Mouse (Mus musculus): ENCODE results near the gene Olfr657.
A peak's percentile ranks its signal among the peaks of the same experiment; 100 is the strongest.

The Olfr657 gene

DNA sequence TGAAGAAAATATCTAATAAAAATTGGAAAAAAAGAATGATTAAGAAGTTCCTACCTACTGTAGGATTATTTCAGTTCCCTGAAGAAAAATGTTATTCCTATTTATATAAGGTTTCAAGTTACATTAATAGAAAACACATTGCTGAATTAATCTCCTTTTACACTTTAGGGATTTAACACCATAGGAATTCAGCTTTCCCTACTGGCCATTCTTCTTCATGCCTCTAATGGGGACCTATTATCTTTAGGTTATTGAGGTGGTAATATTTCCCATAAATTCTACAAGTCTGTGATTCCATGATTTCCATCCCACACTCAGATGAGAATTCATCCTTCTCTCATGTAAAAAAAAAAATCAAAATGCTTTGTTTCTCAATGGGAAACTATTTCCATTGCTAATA lies at the start of gene Olfr657:
TSS of gene Olfr657 (plus strand) at position 301 of the 400 bp plus-strand sequence.
- no peak for DNase-seq

- no peak for DNase-seq
Observed at GRCm38 (mm10) chr7:104577014-104577413, 47.6 kb upstream of the Olfr657 start, which contains the start of gene Olfr653. TSS of gene Olfr653 (plus strand) at chr7:104577314.

- DNase-seq, result no peak
Observed at GRCm38 (mm10) chr7:104580846-104581245, 43.7 kb upstream of the Olfr657 start.

DNA sequence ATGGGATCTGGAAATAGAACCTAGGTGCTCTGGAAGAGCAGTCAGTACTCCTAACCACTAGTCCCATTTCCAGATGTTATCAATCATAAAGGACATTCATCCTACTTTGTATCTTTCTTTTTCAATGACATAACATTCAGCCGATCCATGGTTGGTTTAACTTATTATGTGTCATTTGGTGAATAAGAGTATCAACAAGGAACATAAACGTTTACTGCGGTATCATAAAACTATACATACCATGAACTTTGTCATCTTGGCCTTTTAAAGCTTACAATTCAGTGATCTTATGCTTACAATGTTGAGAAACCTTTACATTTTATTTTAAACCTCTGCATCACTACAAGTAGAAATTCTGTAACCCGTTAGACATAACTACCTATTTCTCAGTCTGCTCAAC lies 43.2 kb upstream of the Olfr657 start:
- no peak for DNase-seq

DNA sequence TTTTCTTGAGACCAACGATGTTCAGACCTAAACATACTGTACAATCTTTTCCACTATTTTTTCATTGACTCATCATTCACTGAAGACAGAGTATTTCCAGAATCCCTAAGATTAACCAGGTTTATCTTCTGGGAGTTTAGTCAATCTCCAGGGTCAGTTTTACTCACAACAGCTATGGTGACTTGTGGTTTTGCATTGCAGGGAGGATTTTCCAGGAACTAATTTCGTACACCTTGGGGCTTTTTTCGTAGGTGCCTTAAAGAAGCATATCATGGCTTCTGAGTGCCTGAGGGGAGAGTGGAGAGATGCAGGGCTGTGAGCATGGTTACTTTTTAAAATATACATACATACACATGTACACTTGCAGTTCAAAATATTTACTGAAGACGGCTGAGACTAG lies 37.9 kb upstream of the Olfr657 start, which contains the start of gene Olfr654:
TSS of gene Olfr654 (plus strand) at position 301 of the 400 bp plus-strand sequence.
- DNase-seq, result no peak

DNA sequence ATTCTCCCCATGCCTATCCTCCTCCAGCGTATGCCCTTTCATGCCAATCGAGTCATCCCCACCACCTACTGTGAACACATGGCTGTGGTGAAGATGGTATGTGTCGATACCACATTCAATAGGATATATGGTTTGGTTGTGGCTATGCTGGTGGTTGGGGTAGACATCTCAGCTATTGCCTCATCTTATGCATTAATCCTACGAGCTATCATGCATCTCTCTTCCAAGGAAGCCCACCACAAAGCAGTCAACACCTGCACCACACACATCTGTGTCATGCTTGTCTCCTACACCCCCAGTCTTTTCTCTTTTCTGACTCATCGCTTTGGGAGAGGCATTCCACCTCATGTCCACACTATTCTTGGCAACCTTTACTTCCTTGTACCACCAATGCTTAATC lies 36.3 kb upstream of the Olfr657 start:
- no peak for DNase-seq

- no peak for DNase-seq
Observed at GRCm38 (mm10) chr7:104601679-104602078, 22.9 kb upstream of the Olfr657 start, which contains the start of gene Olfr655. TSS of gene Olfr655 (minus strand) at chr7:104601779.

DNA sequence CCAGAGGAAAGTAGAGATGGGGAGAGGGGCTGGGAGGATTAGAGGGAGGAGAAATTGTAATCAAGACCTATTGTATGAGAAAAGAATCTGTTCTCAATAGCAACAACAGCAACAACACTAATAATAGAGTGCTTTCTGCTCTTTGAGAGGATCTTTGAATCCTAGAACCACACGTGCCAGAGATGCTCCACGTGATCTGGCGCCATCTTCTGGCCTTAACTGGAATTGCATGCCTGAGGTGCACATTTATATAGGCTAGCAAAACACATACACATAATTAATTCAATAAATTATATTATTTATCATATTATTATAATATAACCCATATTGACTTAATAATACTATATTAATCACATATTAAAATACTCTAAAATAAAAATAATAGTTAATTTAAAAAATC lies 21.4 kb upstream of the Olfr657 start:
- peak; percentile 44 for DNase-seq

- no peak for DNase-seq
Observed at GRCm38 (mm10) chr7:104604727-104605126, 19.9 kb upstream of the Olfr657 start.

GRCm38 (mm10) chr7:104613655-104614054 lies 10.9 kb upstream of the Olfr657 start, which contains the start of gene Olfr656:
TSS of gene Olfr656 (plus strand) at chr7:104613955.
- DNase-seq, result no peak

DNA sequence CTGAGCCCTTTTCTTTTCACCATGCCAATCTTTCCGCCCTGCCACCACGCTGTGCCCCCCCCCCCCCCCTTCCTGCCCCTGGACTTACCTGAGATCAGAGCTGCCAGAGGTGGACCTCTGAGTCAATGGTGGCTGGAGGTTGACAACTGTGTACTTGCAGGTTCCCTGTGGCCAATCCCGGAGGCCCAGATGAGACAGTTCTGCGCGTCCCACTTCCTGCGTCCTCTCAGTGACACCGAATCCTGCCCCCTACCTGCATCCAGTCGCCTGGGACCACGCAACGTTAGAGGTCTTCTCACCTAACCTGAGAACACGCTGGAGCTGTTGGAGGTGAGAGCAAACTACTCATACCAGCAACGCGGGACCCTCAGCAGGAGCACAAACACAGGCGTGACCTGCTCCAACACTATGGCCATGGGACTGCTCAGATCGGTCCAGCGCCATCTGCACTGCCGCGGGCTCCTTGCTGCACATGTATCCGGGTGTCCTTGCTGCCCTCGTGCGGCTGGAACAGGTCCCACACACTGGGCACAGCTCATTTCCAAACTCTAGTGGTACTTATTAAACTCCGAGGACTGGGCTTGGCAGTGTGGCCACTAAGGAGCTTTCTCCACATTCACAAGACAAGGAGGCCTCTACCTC lies 22.4 kb downstream of the Olfr657 start, which contains the start of gene Olfr658:
TSS of gene Olfr658 (minus strand) at position 465 of the 642 bp plus-strand sequence.
- DNase-seq, result peak; percentile 8

GRCm38 (mm10) chr7:104666453-104666852 lies 41.9 kb downstream of the Olfr657 start, which contains the start of gene Olfr659:
TSS of gene Olfr659 (plus strand) at chr7:104666753.
- no peak for DNase-seq

DNA sequence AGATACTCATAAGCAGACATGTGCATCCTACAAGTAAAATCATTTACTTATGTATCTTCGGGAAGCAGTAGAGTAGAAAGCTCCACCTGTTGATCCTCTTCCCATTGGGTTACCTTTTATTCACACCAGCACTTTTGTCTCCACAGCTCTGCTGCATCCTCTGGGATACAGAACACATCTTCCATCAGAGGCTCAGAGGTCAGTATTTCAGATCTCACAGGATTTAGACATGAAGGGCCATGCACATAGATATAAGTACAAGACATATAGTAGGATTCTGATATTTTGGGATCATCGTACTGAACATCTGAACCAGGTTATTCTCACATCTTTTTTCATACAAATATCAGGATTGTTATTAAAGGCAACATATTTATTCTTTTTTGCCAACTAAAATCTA lies 61.6 kb downstream of the Olfr657 start, which contains the start of gene Olfr661:
TSS of gene Olfr661 (plus strand) at position 301 of the 400 bp plus-strand sequence.
- DNase-seq, result no peak

Data from kidney, adult 18-20 months (tissue).